In genomic region chr10:55979898-55980521, GRCm38 (mm10) we compare ENCODE assay signal across 8 mouse cellular contexts.
DNase-seq lines count a peak whose midpoint lies in the region; ATAC-seq and TF ChIP-seq lines count a peak whose summit lies in the region.

No protein-coding gene starts in this region.

- no peak overlapping the region for H3K27ac ChIP-seq in CH12.LX (ENCODE audit: insufficient read depth, low read depth)
- no peak overlapping the region for H3K27ac ChIP-seq in limb, embryonic 11.5 days (replicated peaks; ENCODE audit: low read depth, low read length)
- no peak overlapping the region for H3K27ac ChIP-seq in neural tube, embryonic 13.5 days (replicated peaks)

- H3K9ac ChIP-seq in CH12.LX (ENCODE audit: insufficient read depth, low read depth), result no peak overlapping the region
- H3K9ac ChIP-seq in limb, embryonic 11.5 days (ENCODE audit: low read length), result no peak overlapping the region
- H3K9ac ChIP-seq in neural tube, embryonic 13.5 days, result no peak overlapping the region

- no peaks in the 10 kb centered on the region for H3K27me3 ChIP-seq in CH12.LX (replicated peaks)
- no peaks in the 10 kb centered on the region for H3K27me3 ChIP-seq in limb, embryonic 11.5 days (ENCODE audit: control insufficient read depth, insufficient read depth, low read length)
- H3K27me3 ChIP-seq in neural tube, embryonic 13.5 days, result no peaks in the 10 kb centered on the region

- TF ChIP-seq CTCF in CH12.LX (conservative IDR thresholded peaks at IDR 0.05 in 1 of 2, IDR thresholded peaks at IDR 0.05 in 1 of 2; ENCODE audit: low read depth in 2 of 2, low read length in 2 of 2), result peak; percentile 81 to 85

- no peaks in the 10 kb centered on the region for H3K4me1 ChIP-seq in CH12.LX (ENCODE audit: control insufficient read depth in 1 of 2, insufficient read depth in 2 of 2)
- H3K4me1 ChIP-seq in limb, embryonic 11.5 days (ENCODE audit: control insufficient read depth, insufficient read depth, low read length), result no peaks in the 10 kb centered on the region
- no peaks in the 10 kb centered on the region for H3K4me1 ChIP-seq in neural tube, embryonic 13.5 days (replicated peaks)

- WGBS in limb, embryonic 11.5 days, result 34% methylated on average over 2 of the region's 2 CpGs
- 32% methylated on average over 2 of the region's 2 CpGs for WGBS in neural tube, embryonic 13.5 days

- H3K9me3 ChIP-seq in CH12.LX (replicated peaks; ENCODE audit: low read length), result no peaks in the 10 kb centered on the region
- no peaks in the 10 kb centered on the region for H3K9me3 ChIP-seq in limb, embryonic 11.5 days (ENCODE audit: control insufficient read depth, low read length)
- H3K9me3 ChIP-seq in neural tube, embryonic 13.5 days, result no peaks in the 10 kb centered on the region

- no peaks in the 10 kb centered on the region for H3K79me2 ChIP-seq in CH12.LX (replicated peaks; ENCODE audit: control insufficient read depth, extremely low read depth, insufficient read depth, poor library complexity, severe bottlenecking)

- peak; percentile 80 for TF ChIP-seq RAD21 in CH12.LX (IDR thresholded peaks at IDR 0.05; ENCODE audit: low read depth, low read length)

- in situ Hi-C loops in CH12.LX (cut with MboI; ENCODE audit: low pct_ligation_motif_present, low pct_unique_long_range_greater_than_20kb, low sequenced_read_pairs), result no loop called here

- no peaks in the 10 kb centered on the region for H3K36me3 ChIP-seq in CH12.LX (replicated peaks in 1 of 2; ENCODE audit: control insufficient read depth in 1 of 2, insufficient read depth in 1 of 2, low read length in 1 of 2)
- H3K36me3 ChIP-seq in limb, embryonic 11.5 days (ENCODE audit: control insufficient read depth, insufficient read depth, low read length), result no peaks in the 10 kb centered on the region
- H3K36me3 ChIP-seq in neural tube, embryonic 13.5 days, result no peaks in the 10 kb centered on the region

- H3K4me2 ChIP-seq in CH12.LX (ENCODE audit: insufficient read depth, low read depth, poor library complexity, severe bottlenecking), result peak overlapping the region; percentile 56
- no peak overlapping the region for H3K4me2 ChIP-seq in limb, embryonic 11.5 days (ENCODE audit: low read depth, severe bottlenecking)
- no peak overlapping the region for H3K4me2 ChIP-seq in neural tube, embryonic 13.5 days

- no peak for ATAC-seq in limb, embryonic 11.5 days (ENCODE audit: insufficient number of reproducible peaks, low FRiP score, low TSS enrichment, low read depth)
- ATAC-seq in neural tube, embryonic 13.5 days (ENCODE audit: low read depth), result peak; percentile 79

- DNase-seq in 3T3-L1 (ENCODE audit: low read depth, low spot score) (peak; percentile 72), CH12.LX (ENCODE audit: extremely low read depth) (peak; percentile 65)
- DNase-seq in cerebellum, postnatal 14 days, result peak; percentile 77 to 81
- DNase-seq in frontal cortex, postnatal 36 days (ENCODE audit: low spot score in 2 of 2), result peak; percentile 40 to 70
- peak; percentile 18 for DNase-seq in kidney, adult 8-10 months
- peak; percentile 47 for DNase-seq in limb, embryonic 11.5 days (ENCODE audit: low spot score)
- no peak for DNase-seq in T-cell, adult 2 months (ENCODE audit: low spot score)

- dilution Hi-C loops in CH12.LX (cut with MboI; ENCODE audit: extremely low pct_ligation_motif_present, extremely low pct_unique_long_range_greater_than_20kb, low sequenced_read_pairs), result no loop called here

- H3K4me3 ChIP-seq in CH12.LX (replicated peaks in 1 of 3; ENCODE audit: low read depth in 2 of 3, low read length in 2 of 3, poor library complexity in 1 of 3), result no peak overlapping the region
- no peak overlapping the region for H3K4me3 ChIP-seq in limb, embryonic 11.5 days (ENCODE audit: low read depth, low read length)
- no peak overlapping the region for H3K4me3 ChIP-seq in neural tube, embryonic 13.5 days

- no peak for TF ChIP-seq EP300 in CH12.LX (IDR thresholded peaks at IDR 0.05; ENCODE audit: low read length)

- no peak for TF ChIP-seq POLR2A in CH12.LX (IDR thresholded peaks at IDR 0.05; ENCODE audit: low read depth, low read length)

TF ChIP-seq in CH12.LX, 34 proteins besides CTCF, POLR2A, EP300 and RAD21:
- TF ChIP-seq ELF1 (IDR thresholded peaks at IDR 0.05; ENCODE audit: low read depth, low read length) (no peak), GABPA (IDR thresholded peaks at IDR 0.05; ENCODE audit: insufficient replicate concordance, low read depth, low read length) (no peak), SMC3 (IDR thresholded peaks at IDR 0.05; ENCODE audit: low read depth, low read length) (peak; percentile 71), ZC3H11A (IDR thresholded peaks at IDR 0.05; ENCODE audit: low read depth, low read length) (peak; percentile 24; the same call in 1 of the 2 replicates)
TF ChIP-seq in CH12.LX: peak in this region for 2.
